Mouse (Mus musculus) liver, postnatal 0 days (tissue): ENCODE measurements at regions not wholly inside any gene's neighbourhood (a gene's known extent, or its start where the extent isn't known, plus 50 kb on each side); places are given as distances from the start of the nearest gene placed in this dataset.

Source experiments
- ATAC-seq: fragments of 200-750 bp; cut with Nextera tagmentation; 2 replicates; pipeline ENCODE4 v1.8.0; 2017; ENCODE audit warnings: mild to moderate bottlenecking, moderate library complexity
- DNase-seq: peaks from one replicate; pipeline ENCODE4 v3.0.0-alpha.2; 2016
- H3K27ac ChIP-seq: fragments of 300-500 bp; sonication (generic); 2 replicates; pipeline ENCODE4 v1.5.1; 2014; ENCODE audit warnings: antibody characterized with exemption, moderate library complexity, mild to moderate bottlenecking, low read depth
- H3K27me3 ChIP-seq: fragments of 300-500 bp; sonication (generic); 2 replicates; pipeline ENCODE4 v1.6.1; 2014; ENCODE audit warnings: low read length, control low read depth, mixed read lengths; ENCODE audit not compliant: insufficient read depth
- H3K36me3 ChIP-seq: fragments of 300-500 bp; sonication (generic); replicated peaks from 2 replicates; pipeline ENCODE4 v1.6.1; 2014; ENCODE audit warnings: mild to moderate bottlenecking, control low read depth, low read length, moderate library complexity, mixed read lengths; ENCODE audit not compliant: insufficient read depth
- H3K4me1 ChIP-seq: fragments of 300-500 bp; sonication (generic); 2 replicates; pipeline ENCODE4 v1.6.1; 2014; ENCODE audit warnings: antibody characterized with exemption, mild to moderate bottlenecking, control low read depth; ENCODE audit not compliant: insufficient read depth
- H3K4me2 ChIP-seq: fragments of 300-500 bp; sonication (generic); 2 replicates; pipeline ENCODE4 v1.6.1; 2014; ENCODE audit warnings: low read depth, mild to moderate bottlenecking, low read length, moderate library complexity, mixed read lengths
- H3K4me3 ChIP-seq: fragments of 300-500 bp; sonication (generic); 2 replicates; pipeline ENCODE4 v1.5.1; 2014; ENCODE audit warnings: low read depth, low read length
- H3K9ac ChIP-seq: fragments of 300-500 bp; sonication (generic); replicated peaks from 2 replicates; pipeline ENCODE4 v1.6.1; 2014; ENCODE audit warnings: mild to moderate bottlenecking, moderate library complexity
- H3K9me3 ChIP-seq: fragments of 300-500 bp; sonication (generic); 2 replicates; pipeline ENCODE4 v1.6.1; 2016; ENCODE audit warnings: mild to moderate bottlenecking, control low read depth, low read length, mixed read lengths
- CTCF ChIP-seq: sonication (generic); IDR thresholded peaks from 2 replicates; pipeline ENCODE4 v1.5.1; 2016; ENCODE audit warnings: antibody characterized with exemption, low read depth
- EP300 ChIP-seq: IDR thresholded peaks from 2 replicates; pipeline ENCODE4 v1.6.1; 2016; ENCODE audit warnings: antibody characterized with exemption, low read depth, mild to moderate bottlenecking
- WGBS: fragments of 180-500 bp; shearing (Covaris S2); extraction: QIAGEN DNeasy Blood & Tissue Kit; methylation state at CpG from one replicate; pipeline ENCODE4 v1.1.7; 2014; ENCODE audit not compliant: insufficient replicate concordance; 5-methylcytosine and 5-hydroxymethylcytosine counted together

- ATAC-seq = no peak
- 70% methylated on average over 5 of the region's 5 CpGs for WGBS
Observed at GRCm38 (mm10) chr7:72499788-72500187, 193.4 kb upstream of the Mctp2 start.

GRCm38 (mm10) chr7:72500190-72500589, 193.8 kb upstream of the Mctp2 start:
- no peak for ATAC-seq
- no peaks in the 10 kb centered on the region for H3K4me1 ChIP-seq
- H3K4me2 ChIP-seq = no peak overlapping the region
- no peak overlapping the region for H3K4me3 ChIP-seq
- no peak for DNase-seq
- H3K9me3 ChIP-seq = no peaks in the 10 kb centered on the region
- no peaks in the 10 kb centered on the region for H3K36me3 ChIP-seq
- H3K27me3 ChIP-seq = no peaks in the 10 kb centered on the region
- no peak overlapping the region for H3K27ac ChIP-seq
- no peak overlapping the region for H3K9ac ChIP-seq
- WGBS = 81% methylated on average over 3 of the region's 3 CpGs
- no peak for TF ChIP-seq EP300

More at GRCm38 (mm10) chr7:72499788-72500187, 193.4 kb upstream of the Mctp2 start:
- no peaks in the 10 kb centered on the region for H3K4me1 ChIP-seq
- H3K27me3 ChIP-seq = no peaks in the 10 kb centered on the region
- no peak for DNase-seq
- no peaks in the 10 kb centered on the region for H3K9me3 ChIP-seq
- no peak overlapping the region for H3K27ac ChIP-seq
- no peaks in the 10 kb centered on the region for H3K36me3 ChIP-seq
- no peak overlapping the region for H3K9ac ChIP-seq
- H3K4me3 ChIP-seq = no peak overlapping the region
- H3K4me2 ChIP-seq = no peak overlapping the region
- TF ChIP-seq CTCF (no peak), EP300 (no peak)

DNA sequence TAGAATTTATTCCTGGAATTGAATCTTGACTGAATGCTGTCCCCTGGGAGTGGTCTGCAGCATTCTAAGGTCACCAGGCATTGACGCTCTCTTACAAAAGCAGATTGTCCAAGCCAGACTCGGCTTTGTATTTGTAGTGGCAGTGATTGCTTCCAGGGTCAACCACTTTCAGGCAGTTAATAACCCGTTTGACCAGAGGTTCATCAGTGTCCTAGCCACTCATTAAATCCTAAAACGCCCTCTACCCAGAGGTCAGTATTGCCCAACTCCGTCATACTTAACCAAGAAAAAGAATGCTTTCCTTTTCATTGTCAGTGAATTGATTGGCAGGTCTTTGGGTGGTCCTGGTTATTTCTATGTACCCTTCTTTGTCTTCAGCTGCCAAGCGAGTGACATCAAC, 194.6 kb upstream of the Mctp2 start:
- no peak for TF ChIP-seq EP300
- TF ChIP-seq CTCF = no peak
- Histone ChIP-seq H3K9me3 (no peaks in the 10 kb centered on the region), H3K4me3 (no peak overlapping the region), H3K4me1 (no peaks in the 10 kb centered on the region), H3K4me2 (no peak overlapping the region), H3K27me3 (no peaks in the 10 kb centered on the region), H3K27ac (no peak overlapping the region), H3K9ac (no peak overlapping the region), H3K36me3 (no peaks in the 10 kb centered on the region)
- 70% methylated on average over 6 of the region's 6 CpGs for WGBS
- ATAC-seq (no peak), DNase-seq (no peak)

DNA sequence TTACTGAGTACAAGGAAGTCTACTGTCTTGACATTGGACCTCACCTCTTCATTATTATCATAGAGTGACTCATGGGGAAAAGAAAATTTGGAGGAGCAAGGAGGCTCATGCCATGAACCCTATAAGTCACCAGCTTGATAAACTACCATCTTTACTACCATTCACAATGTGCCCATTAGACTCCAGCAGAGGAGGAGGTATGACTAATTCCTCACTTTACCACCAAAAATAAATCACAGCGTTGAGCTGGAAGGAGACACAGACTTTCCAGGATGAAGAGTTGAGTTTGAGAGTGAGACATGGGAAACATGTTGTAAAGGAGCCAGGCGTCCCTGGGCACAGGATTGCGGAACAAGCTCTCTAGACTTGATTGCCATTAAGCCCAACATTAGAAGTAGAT, 195.0 kb upstream of the Mctp2 start:
- H3K27me3 ChIP-seq = no peaks in the 10 kb centered on the region
- no peak overlapping the region for H3K4me3 ChIP-seq
- no peak for DNase-seq
- ATAC-seq = no peak
- no peaks in the 10 kb centered on the region for H3K36me3 ChIP-seq
- H3K4me1 ChIP-seq = no peaks in the 10 kb centered on the region
- no peak overlapping the region for H3K27ac ChIP-seq
- no peak overlapping the region for H3K9ac ChIP-seq
- TF ChIP-seq CTCF (no peak), EP300 (no peak)
- 70% methylated on average over 3 of the region's 3 CpGs for WGBS
- no peaks in the 10 kb centered on the region for H3K9me3 ChIP-seq
- no peak overlapping the region for H3K4me2 ChIP-seq

DNA sequence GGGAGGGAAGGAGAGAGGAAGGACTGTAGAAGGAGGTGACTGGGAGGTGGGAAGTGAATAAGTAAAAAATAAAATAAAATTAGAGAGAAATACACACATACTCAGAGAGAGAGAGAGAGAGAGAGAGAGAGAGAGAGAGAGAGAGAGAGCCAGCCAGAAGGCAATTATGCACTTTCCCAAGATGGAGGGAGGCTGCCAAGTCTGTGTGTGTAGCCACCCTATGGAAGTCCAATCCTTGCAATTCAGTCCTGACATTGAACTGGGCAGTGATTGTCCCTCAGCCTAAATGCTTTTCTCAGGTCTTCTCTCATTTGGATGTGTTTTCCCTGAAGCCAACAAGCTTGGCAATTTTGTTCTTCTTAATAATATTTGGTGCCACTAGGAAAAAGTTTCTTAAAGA, 197.3 kb upstream of the Mctp2 start:
- Histone ChIP-seq H3K9me3 (no peaks in the 10 kb centered on the region), H3K4me1 (no peaks in the 10 kb centered on the region), H3K4me2 (no peak overlapping the region), H3K27me3 (no peaks in the 10 kb centered on the region), H3K4me3 (no peak overlapping the region), H3K27ac (no peak overlapping the region), H3K36me3 (no peaks in the 10 kb centered on the region), H3K9ac (no peak overlapping the region)
- ATAC-seq = no peak
- TF ChIP-seq EP300 = no peak
- no peak for DNase-seq

- Histone ChIP-seq H3K4me1 (no peaks in the 10 kb centered on the region), H3K4me2 (no peak overlapping the region), H3K9ac (no peak overlapping the region), H3K27ac (no peak overlapping the region), H3K27me3 (no peaks in the 10 kb centered on the region), H3K4me3 (no peak overlapping the region), H3K36me3 (no peaks in the 10 kb centered on the region), H3K9me3 (no peaks in the 10 kb centered on the region)
- ATAC-seq = no peak
- no peak for TF ChIP-seq CTCF
- TF ChIP-seq EP300 = no peak
- DNase-seq = no peak
- 65% methylated on average over 4 of the region's 4 CpGs for WGBS
Observed at GRCm38 (mm10) chr7:72504268-72504667, 197.9 kb upstream of the Mctp2 start.

GRCm38 (mm10) chr7:72505732-72506460, 199.5 kb upstream of the Mctp2 start:
- TF ChIP-seq CTCF (no peak), EP300 (no peak)
- Histone ChIP-seq H3K27me3 (no peaks in the 10 kb centered on the region), H3K27ac (no peak overlapping the region), H3K4me2 (no peak overlapping the region), H3K9ac (no peak overlapping the region), H3K4me3 (no peak overlapping the region), H3K36me3 (no peaks in the 10 kb centered on the region), H3K9me3 (no peaks in the 10 kb centered on the region), H3K4me1 (no peaks in the 10 kb centered on the region)
- ATAC-seq = no peak
- WGBS = 80% methylated on average over 8 of the region's 8 CpGs
- DNase-seq = no peak
